Mouse (Mus musculus): ENCODE results near the gene Rcn2. TPM values are rescaled to one million over a fixed set of nuclear protein-coding genes. Genes with fewer than 3 reads are reported as not detected.

The Rcn2 gene
- total RNA-seq, 1 experiment from 2014 or later: 26.5 TPM

DNA sequence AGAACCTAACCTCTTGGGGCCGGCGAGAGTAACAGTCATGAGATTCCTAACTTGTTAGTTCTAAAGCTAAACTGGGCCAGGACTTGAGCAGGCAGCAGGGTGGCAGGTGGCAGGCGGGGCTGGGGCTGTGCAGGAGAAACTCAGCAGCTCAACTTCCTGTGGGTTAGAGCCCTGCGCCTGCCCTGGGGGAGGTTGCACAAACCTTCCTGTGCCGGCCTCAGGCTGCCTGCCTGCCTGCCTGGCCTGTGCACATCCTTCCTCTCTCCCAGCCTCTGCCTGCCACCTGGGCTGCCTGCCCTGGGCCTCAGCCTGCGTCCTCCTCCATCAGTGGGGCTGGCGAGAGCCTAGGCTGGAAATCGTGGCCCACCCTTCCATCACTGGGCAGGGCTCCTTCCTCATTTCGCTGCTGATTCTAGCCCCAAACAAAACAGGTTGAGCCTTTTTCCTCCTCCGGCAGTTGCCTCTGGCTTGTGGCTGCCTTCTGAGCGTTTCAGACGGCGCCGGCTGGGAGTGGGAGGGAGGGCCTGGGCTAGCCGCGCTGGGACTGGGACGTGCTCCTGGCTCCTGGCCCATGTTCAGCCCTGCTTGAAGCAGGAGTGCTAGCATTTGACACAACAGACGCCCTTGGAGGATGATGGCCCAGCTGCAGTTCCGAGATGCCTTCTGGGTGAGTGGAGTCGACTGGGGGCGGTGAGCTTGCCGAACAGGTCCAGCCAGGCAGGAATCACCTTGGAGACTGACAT, 48.3 kb downstream of the Rcn2 start, which contains the start of gene Pstpip1:
Pstpip1 (plus strand) TSS at position 185 of the 743 bp plus-strand sequence.
- peak; percentile 63 for ATAC-seq (replicated peaks; ENCODE audit: insufficient number of reproducible peaks, low FRiP score, low TSS enrichment, poor library complexity, severe bottlenecking)

DNA sequence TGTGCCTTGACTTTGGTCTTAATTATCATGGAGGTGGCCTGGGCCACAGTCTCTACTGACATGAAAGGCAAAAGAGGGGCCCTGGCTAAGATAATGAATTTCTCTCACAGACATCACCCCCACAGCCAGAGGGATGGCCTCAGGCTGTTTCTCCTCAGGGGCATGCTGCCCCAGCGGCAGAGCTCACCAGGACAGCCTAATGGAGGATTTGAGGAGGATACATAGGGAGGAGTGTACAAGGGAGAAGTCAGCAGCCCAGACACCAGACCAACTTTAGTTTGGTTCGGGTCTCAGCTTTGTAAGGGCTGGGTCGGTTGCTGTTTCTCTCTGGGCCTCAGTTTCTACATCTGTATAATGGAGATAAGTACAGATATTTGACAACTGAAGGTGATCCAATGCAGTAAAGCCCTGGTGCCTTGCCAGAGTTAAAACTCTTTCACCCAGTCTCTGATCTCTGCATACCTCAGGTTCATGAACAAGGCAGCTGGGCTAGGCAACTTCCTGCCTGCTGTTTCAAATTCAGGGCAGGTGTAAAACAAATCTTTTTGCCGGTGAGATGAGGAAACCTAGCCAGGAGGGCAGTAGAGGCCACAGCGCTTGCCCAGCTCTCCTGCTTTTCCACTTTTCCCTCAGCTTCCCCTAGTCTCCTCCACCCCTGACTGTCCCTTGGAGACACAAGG, 49.0 kb downstream of the Rcn2 start:
- no peak for ATAC-seq (replicated peaks; ENCODE audit: insufficient number of reproducible peaks, low FRiP score, low TSS enrichment, poor library complexity, severe bottlenecking)

DNA sequence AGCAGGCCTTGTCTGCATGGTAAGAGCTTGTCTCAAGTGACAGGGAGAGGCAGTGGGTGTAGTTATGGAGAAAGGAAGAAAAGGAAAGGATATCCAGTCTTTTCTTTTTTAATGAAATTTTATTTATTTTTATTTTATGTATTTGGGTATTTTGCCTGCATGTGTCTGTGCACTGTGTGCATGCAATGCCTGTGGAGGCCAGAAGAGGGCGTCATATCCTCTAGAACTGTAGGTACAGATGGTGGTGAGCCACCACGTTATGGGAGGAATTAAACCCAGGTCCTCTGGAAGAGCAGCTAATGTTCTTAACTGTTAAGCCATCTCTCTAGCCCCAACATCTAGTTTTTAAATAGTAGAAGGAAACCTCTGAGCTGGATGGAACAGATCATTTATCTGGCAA, 50.5 kb downstream of the Rcn2 start:
- no peak for ATAC-seq (replicated peaks; ENCODE audit: insufficient number of reproducible peaks, low FRiP score, low TSS enrichment, poor library complexity, severe bottlenecking)

DNA sequence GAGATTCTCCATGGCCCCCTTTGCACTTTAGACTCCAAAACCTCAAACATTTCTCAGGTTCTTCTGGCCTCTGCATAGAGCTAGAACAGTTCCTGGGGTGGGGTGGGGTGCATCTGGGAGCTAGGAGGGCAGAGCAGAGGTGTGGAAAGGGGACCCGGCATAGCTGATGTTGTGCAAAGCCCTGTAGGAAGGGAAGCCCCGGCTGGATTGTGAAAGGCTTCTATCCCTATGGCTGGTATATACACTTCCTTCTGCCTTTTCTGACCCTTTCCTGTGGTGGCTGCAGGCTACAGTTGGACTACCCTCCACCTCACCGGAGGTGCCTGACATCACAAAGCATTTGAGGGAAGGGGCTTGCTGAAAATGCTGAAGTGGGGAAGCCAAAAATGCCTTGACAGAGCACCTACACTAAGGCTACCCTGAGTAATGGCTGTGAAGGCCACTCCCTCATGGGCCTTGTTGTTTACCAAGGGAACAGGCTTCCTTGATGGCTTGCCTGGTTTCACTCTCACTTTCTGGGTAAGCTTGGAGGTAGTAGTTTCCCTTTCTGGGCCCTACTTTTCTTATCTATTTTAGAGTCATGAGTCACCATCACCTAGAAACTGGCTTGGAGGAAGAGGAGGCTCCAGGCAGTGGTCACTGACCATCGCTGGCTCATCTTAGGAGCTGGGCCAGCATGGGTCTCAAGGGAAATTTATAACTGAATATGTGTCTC, 56.1 kb downstream of the Rcn2 start:
- ATAC-seq (replicated peaks; ENCODE audit: insufficient number of reproducible peaks, low FRiP score, low TSS enrichment, poor library complexity, severe bottlenecking): peak; percentile 54

DNA sequence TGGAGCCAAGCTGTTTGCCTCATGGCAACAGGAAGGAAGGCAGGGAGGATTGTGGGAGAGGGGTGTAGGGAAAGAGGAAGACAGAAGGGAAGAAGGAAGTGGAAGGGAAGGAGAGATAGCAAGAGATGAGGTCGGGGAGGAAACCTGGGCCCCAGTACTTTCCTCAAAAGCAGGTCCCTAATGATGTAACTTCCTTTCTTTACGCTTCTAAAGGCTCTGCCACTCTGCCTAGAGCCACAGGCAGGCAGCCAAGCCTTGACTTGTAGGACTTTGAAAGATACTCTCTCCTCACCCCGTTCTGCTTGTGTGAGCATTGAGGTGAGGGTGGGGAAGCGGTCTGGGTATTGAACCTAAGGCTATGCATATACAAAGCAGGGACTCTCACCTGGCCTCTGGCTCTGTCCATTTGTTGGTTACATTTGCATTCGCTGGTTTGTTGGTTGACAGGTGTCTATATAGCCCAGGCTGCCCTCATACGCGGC, 58.4 kb downstream of the Rcn2 start:
- peak; percentile 37 for ATAC-seq (replicated peaks; ENCODE audit: insufficient number of reproducible peaks, low FRiP score, low TSS enrichment, poor library complexity, severe bottlenecking)

DNA sequence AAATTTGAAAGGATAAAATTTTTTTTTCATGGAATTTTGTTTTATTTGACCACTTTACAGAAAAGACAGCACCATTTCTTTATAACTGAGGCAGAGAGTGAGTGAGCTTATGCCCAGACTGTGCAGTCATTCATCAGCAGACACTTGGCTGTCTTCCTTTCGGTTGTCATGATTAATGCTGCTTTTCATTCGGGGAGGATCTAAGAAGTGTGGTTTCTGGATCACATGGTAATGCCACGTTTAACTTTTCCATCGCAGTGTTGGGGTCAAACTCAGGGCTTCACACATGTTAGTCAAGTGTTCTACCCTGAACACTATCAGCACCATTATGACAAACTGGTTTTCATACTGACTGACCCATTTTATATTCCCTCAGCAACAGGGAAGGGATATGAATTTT, 59.4 kb downstream of the Rcn2 start:
- ATAC-seq (replicated peaks; ENCODE audit: insufficient number of reproducible peaks, low FRiP score, low TSS enrichment, poor library complexity, severe bottlenecking): no peak

DNA sequence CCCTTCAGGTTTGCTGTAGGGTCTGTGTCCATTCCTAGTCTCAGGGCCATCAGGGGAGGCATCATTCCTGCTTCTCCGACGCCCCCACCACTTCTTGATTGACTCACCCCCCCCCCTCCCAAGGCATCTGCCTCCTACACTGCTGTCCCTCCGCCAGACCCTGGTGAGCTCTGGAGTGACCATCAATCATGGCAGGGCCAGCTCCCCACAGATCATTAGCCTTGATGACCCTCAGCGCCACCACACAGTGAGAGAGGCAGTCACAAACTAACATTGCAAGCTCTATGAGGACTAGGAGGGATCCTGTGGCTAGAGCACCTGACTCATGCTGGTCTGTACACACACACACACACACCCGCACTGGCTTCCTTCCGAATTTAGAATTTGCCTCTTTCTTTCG, 63.3 kb downstream of the Rcn2 start:
- no peak for ATAC-seq (replicated peaks; ENCODE audit: insufficient number of reproducible peaks, low FRiP score, low TSS enrichment, poor library complexity, severe bottlenecking)

DNA sequence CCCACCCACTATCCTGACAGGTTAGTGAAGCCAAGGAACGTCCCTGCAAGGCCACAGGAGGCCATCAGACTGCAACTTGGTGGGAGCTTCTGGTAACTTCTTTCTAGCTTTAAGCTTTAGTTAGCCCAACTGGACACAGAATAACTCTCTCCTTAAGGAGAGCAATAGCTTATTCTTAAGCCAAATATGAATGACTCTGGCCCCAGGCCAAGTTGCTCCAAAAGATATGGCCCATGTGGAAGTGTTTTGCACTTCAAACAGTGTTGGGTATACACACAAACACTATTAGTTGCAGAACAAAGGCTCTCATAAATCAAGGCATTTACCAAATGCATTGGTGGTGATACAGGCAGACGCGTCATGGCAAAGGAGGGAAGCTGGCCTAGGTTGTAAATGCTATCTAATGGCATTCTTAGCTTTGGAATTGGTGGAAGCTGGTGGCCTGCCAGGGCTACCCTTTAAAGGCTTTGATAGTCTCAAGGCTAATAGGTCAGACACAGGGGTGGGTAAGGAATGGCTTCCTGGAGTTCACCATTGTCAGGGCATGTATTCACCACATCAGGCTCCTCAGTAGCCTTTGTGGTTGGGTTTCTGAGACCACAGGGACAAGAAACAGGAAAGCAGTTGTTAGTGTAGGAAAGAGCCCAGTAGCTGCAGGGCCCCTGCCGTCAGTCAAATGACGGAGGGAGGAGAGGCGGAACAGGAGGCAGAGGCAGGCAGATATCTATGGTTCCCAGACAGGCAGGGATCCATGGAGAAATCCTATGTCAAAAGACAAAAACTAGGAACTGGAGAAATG, 64.8 kb downstream of the Rcn2 start:
- no peak for ATAC-seq (replicated peaks; ENCODE audit: insufficient number of reproducible peaks, low FRiP score, low TSS enrichment, poor library complexity, severe bottlenecking)

DNA sequence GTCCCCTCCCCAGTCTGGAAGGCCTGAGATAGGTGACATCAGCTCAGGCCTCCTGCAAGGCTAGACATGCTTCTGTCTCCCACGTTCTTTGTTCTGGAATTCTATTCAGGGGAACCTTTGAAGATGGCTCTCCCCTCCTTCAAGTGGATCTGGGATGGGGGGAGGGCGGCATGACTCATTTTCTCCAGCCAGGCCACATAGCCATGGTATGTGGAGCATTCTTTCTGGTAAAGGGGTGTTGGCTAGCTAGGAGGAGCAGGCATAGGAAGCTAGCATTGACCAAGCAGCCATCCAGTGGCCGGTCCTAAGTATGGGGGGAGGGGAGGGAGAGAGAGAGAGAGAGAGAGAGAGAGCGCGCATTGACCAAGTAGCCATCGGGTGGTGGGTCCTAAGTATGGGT, 65.9 kb downstream of the Rcn2 start:
- ATAC-seq (replicated peaks; ENCODE audit: insufficient number of reproducible peaks, low FRiP score, low TSS enrichment, poor library complexity, severe bottlenecking): no peak

DNA sequence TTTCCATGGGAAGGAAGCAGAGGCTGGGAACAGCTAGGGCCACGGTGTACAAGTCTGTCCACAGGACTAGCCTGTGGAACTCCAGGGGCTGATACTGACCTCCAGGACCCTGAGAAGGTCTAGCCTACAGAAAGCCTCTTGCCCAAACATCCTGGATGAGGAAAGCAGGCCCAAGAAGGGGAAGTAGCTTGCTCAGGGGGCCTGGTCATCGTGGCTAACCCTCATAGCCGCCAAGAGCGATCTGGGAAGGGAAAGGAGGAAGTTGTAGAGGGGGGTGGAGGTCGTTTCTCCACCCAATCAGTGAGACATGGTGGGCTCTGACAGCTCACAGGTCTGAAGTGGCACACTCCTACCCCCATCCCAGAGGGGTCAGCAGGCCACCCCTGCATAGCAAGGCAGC, 66.5 kb downstream of the Rcn2 start:
- ATAC-seq (replicated peaks; ENCODE audit: insufficient number of reproducible peaks, low FRiP score, low TSS enrichment, poor library complexity, severe bottlenecking): peak; percentile 84

Other genes starting within 250 kb of the Rcn2 start
- 13.4 to 33.8 TPM (median 19.3 TPM) in 3 replicates for gene Scaper, start 103.7 kb upstream of the Rcn2 start, total RNA-seq (2017)
- not detected in 3 replicates for gene 4930563M21Rik, start 31.3 kb upstream of the Rcn2 start, total RNA-seq (2017)
- 114 to 190 TPM (median 131 TPM) in 3 replicates for gene Pstpip1, start 48.1 kb downstream of the Rcn2 start, total RNA-seq (2017)
- 4.1 to 9.5 TPM (median 7.8 TPM) in 3 replicates for gene Tspan3, start 123.6 kb downstream of the Rcn2 start, total RNA-seq (2017)

Data from monocyte, adult 5-6 weeks (primary cell).